Mouse (Mus musculus) cortical plate, adult 2 months (tissue): ENCODE measurements at regions not wholly inside any gene's neighbourhood (a gene's known extent, or its start where the extent isn't known, plus 50 kb on each side); places are given as distances from the start of the nearest gene placed in this dataset.
"Not testable (repeated sequence)": the region's sequence is repeated elsewhere in the genome, so short reads cannot be mapped to it uniquely, and the experiment has no call there.

Experiments used
- CTCF ChIP-seq: fragments of 200-500 bp; IDR thresholded peaks from 2 replicates; pipeline ENCODE4 v1.5.1; 2011; ENCODE audit warnings: mild to moderate bottlenecking, control low read depth, low read length; ENCODE audit not compliant: insufficient read depth; ENCODE audit errors: extremely low read depth
- POLR2A ChIP-seq: fragments of 200-500 bp; IDR thresholded peaks from 2 replicates; pipeline ENCODE4 v1.6.1; 2011; ENCODE audit warnings: mild to moderate bottlenecking, low read length, control low read depth; ENCODE audit not compliant: insufficient read depth; ENCODE audit errors: extremely low read depth

DNA sequence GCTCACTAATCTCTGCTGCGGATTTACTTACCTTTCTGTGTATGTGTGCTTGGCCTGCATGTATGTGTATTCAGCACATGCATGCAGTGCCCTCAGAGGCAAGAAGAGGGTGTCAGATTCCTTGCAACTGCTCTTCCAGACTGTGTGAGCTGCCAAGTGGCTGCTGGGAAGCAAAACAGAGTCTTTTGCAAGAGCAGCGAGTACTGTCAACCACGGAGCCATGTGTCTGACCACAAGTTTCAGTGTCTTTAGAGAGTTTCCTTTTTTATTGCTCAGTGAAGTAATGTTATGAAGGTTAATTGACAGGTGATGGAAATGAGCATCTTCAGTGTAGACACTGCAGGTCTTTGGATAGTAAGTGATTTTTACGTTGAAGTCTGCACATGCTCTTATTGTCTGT lies 93.6 kb upstream of the Tmem185a start:
- TF ChIP-seq CTCF, POLR2A: not testable (repeated sequence)
